Mouse (Mus musculus) skeletal muscle tissue, adult 2 months (tissue): ENCODE measurements around the gene Snx30.

ENCODE experiments used
- DNase-seq: peaks from one replicate; pipeline ENCODE4 v3.0.0-alpha.2; 2012; ENCODE audit warnings: low read depth, low spot score

Gene Snx30

DNA sequence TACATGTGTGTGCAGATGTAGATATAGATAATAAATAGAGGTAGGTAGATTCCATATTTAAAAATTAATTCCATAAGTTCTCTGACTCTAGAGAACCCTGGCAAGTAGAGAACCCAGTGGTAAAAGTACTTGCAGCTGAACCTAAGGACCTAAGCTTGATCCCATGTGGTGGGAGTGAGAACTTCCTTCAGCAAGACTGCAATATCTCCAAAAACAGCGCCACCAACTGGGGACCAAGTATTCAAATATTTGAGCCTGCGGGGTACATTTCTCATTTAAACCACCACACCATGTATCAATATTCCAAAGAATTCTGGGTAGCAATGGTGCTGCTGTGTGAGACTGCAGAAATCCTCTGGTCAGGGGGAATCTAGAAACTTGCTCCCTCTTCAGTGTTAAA, 11.5 kb upstream of the Snx30 start:
- DNase-seq, result no peak

DNA sequence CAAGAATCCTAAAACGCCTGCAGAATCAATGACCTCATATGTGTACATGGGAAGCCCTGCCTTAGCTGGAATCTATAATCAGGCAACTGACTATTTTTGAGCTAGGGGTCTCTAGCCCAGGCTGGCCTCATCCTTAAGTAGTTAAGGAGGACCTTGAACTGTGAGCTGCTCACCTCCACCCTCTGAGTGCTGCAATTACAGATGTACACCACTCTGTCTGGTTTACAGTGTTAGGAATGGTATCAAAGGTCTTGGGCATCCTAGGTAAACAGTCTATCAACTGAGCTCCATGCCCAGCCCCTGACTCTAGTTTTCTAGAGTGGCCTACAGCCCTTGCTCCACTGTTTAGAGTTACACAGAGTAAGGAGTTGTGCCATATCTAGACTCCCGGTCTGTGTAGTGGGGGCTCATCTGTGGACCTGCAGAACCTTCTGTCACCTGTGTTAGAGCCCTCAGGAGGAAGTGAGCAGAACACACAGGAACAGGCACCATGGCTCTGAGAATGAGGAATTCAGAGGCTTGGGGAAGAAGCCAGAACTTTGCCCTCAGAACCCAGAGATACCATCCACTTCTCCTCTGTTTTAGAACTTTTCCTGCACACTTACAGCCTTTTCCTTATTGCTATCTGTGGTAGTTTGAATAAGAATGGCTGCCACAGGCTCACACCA, 9.7 kb upstream of the Snx30 start:
- no peak for DNase-seq

DNA sequence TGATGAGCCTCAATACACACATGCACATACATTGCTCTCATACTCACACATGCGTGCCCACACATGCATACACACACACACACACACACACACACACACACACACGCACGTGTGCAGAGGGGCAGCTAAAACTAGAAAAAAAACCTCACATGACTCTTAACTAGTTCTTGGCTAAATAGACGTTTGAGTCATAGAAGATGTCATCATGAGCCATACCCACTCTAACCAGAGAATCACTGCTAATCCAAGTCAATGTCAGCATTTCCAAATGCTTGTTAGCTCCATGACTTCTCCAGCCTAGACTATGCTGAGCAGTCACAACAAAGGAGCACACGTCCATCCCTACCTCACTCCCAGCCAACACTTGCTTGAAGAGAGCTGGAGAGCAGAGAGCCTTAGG, 5.5 kb upstream of the Snx30 start:
- DNase-seq, result no peak

DNA sequence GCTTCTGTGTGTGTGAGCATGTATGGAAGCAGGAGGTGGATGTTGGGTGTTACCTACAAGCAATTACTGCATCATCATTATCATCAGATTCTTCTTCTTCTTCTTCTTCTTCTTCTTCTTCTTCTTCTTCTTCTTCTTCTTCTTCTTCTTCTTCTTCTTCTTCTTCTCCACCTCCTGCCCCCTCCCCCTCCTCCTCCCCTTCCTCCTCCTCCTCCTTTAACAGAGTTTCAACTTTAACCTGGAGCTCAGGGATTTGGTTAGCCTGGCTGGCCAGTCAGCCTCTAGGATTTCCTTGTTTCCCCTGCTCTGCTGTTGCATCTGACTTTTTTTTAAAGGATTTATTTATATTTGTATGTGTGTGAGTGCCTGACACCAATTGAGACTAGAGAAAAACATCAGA, 4.2 kb upstream of the Snx30 start, which contains the start of gene Inip:
Inip (minus strand) TSS at position 101 of the 400 bp plus-strand sequence.
- no peak for DNase-seq

DNA sequence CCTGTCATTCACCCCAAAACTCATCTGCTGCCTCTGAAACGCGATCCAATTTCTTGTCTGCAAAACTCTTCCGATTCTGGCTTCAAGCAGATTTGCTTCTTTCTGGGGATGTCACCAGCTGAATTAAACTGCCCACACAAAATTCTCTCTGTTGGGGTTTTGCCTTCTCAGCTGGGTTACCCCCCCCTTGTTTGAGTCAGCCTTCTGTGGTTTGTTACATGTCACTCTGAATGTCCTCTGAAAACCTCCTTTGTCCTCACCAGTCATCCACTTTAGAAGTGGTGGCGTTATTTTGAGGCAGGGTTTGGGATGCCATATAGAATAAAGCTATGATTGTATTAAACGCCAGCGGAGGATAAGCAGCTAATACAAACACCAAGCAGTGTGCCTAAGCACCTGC, 3.5 kb upstream of the Snx30 start:
- no peak for DNase-seq

DNA sequence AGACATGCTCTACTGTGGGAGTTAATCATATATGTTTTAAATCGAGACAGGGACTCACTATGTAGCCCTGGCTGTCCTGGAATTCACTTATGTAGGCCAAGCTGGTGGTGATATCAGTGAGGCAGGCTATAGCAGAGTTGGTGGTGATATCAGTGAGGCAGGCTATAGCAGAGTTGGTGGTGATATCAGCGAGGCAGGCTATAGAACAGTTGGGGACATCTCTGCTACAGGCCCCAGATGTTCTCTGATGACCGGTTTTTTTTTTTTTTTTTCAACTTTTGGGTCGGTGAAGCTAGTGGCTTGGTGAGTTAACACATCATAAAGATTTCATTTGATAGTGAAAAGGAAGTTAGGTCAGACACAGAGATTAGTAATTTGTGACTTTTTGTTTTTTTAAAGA, 2.8 kb upstream of the Snx30 start:
- DNase-seq, result no peak

DNA sequence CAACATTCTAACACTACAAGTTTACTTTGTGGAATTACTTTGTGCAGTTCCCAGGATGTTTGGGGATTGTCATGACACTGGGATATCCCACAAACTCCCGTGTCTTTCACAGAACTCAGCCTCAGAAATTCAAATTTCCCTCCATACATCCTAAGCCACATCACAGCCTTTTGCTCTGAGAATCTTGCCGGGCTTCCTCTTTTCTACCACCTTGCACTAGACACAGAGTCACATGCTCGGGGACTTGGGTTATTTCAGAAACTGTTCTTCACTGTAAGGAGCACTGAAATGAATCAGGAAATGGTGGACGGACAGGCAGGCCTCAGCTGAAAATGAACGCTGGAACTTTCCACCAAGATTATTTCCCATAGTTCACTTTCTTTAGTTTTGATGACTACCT, 2.3 kb upstream of the Snx30 start:
- no peak for DNase-seq

DNA sequence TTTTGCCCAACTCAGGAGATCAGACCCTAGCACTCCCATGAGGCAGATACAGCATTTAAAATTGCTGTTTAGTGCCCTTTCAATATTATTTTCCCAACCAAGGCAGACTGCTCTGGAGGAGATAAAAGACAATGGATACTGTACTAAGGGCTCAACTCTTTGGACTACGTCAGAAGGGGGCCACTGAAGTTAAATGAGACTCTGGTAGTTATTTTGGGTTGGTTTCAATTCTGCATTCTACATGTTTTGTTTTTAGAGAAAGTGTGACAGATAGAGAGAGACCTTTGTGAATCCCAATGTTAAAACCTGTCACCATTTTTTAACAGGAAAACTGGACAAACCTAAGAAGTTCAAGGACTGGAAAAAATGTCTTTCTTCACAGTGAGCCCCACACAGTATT, 886 bp upstream of the Snx30 start:
- no peak for DNase-seq

DNA sequence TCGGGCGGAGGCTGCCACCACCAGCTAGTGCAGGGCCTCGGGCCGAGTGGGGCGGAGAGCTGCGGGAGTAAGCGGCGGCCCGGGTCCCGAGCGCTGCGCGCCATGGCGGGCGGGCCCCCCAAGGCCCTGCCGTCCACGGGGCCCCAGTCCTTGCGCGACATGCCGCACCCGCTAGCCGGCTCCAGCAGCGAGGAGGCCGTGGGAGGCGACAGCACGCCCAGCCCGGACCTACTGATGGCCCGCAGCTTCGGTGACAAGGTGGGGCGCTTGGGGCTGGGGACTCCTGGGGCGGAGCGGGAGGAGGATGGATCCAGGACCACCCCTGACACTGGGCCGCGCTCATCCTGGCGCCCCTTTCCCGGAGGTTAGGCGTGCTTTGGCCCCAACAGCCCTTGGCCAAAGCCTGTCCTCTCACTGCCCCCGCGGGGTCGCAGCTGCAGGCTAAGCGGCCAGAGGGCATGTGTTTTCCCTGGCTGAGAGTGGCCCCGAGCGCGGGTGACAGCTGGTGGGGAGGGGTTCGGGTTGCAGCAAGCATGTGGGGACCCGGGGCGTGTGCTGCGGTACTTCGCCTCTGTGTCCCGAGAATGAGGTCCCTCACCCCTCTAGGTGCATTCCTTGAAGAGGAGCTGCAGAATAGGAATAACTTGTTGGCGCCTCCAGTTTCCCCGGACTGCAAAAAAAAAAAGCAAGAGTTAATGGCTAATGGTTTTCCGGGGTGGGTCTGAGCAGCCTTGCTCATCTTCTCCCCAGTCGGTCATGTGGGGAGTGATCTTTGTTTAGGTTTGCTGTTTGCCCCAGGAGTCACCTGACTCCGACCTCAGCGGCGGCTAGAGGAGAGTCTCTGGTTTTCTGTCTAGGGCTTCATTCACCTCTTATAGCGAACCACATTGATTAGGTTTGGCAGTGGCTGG, 583 bp downstream of the Snx30 start:
- DNase-seq, result no peak

DNA sequence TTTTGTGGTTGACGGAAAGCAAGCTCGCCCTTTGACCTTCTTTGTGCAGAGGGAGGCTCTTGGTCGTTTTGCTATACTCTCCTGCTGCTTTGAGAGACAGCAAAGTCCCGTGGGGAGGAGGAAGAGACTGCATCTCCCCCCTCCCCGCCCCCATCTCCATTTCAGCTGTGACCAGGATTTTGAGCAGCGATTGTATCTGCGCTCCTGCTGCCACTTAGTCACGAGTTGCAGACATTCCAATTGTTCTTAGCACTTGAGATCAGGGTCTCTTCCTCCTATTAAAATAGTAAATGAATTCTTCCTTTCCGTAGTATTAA, 1.2 kb downstream of the Snx30 start:
- DNase-seq, result no peak

DNA sequence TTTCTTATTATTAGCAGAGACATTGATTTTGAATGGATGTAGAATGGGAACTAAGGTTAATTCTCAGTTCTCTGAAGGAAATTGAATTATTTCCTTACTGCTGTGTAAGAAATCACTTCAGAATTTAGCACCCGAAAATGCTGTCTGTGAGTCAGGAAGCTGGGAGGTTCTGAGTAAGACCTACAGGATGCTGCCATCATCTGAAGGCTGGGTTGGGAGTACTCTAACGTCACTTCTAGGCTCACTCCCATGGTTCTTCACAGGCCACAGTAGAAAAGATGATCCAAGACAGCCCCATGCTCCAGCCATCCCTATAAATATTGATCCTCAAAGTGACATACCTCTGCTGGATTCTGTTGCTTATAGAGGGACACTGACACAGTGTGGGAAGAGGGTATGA, 1.9 kb downstream of the Snx30 start:
- DNase-seq, result no peak

DNA sequence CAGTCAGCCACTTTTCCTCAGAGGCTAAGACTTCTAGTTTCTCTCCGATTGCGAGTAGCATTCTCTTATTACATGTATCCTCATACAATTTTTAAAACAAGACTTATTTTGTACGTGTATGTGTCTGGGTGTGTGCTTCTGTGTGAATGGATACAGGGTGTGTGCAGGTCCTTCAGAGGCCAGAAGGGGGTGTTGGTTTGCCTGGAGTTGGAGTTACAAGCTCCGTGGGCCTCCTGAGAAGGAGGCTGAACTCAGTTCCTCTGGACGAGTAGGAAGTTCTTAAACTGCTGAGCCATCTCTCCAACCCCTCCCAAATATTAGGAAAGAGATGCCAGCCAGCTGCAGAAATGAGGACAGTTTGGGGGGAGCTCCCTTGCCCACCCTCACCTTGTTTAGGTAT, 2.8 kb downstream of the Snx30 start:
- DNase-seq, result peak; percentile 29

DNA sequence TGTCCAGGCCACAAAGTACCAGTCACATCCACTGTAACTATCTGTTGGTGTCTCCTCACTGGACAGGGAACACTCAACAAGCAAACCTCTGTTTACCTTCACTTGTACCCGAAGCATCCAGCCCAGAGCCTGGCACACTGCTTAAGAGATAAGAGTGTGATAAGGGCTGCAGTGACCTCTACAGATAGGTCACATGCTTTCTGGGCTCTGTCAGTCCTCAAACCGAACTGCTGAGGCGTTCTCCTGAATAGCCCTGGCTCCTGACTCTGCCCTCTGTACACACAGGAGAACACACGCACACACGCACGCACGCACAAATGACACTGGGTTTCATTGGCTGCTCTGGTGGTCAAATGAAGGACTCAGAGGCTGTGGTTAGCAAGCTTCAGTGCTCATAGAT, 8.5 kb downstream of the Snx30 start:
- DNase-seq, result no peak

DNA sequence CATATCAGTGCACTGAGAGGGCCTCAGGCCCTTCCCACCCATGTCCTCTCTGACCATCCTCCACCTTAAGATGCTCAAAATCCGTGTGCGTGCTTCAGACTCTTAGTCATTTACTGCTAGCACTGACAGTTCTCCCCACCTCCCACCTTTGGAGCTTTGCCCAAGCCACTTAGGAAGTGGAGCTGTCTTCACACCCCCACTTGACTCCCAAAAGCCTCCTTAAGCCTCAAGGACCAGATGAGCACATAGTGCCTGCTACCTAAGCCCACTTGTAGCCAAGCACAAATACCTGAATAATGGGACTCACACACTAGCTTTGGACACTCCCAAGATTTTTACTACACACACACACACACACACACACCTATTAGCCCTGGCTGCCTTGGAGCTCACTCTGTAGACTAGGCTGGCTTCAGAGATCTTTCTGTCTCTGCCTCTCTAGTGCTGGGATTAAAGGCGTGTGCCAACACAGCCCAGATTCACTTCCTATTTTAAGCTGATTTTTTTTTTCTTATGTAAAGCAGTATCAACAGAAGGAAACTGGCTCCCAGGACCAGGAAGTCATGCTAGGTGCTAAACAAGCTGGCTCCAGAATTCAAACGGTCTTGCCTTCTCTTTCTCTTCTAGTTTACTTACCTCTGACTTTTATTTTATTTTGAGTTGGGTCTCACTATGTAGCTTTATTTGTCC, 9.6 kb downstream of the Snx30 start:
- DNase-seq, result peak; percentile 24

DNA sequence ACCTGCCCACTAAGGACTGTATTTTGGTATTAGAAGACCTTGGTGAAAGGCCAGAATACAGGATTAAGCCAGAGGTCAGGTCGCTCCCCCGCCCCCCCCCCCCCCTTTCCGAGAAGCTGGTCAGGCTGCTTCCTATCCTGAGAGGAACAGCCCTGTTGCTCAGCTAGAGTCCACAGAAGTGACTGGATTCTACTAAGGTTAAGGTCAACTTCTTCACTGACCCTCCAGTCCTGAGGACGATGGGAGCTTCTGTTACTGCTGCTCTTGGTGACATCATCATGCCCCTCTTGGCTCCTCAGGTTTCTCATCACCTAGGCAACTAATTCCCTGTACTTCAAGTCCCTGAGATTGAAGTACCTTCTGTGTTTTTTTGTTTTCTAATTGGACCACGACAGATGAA, 10.4 kb downstream of the Snx30 start:
- no peak for DNase-seq

DNA sequence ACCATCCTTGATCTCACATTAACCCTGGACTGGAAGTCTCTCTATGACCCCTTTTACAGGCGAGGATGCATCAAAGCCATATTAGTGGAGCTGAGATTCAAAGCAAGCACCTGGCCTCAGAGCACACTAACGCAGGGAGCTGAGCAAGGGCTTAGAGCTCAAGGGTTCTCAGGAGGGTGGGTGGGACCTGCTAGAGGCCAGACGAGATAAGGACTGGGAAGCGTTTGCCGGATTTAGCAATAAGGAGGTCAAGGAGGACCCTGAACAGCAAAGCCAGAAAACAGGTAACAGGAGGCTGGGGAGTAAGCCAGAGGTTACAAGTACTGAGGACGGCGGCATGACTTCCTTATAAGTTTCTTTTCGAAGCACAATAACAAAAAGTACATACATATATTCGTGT, 10.8 kb downstream of the Snx30 start:
- no peak for DNase-seq

DNA sequence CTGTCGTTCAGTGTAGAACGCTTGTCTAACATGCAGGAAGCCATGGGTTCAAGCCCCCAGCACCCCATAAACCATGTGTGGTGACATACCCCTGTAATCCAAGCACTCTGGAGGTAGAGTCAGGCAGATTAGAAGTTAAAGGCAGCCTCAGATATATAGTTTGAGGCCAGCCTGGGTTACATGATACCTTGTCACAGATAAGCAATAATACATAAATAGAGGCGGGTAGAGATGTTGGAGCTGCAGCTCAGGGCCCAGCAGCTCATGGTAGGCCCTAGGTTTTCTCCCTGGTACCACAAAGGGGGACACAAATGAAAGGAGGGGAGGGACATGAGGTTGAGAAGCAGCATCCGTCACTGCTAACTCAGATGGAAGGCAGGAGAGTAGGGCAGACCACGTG, 12.2 kb downstream of the Snx30 start:
- DNase-seq, result no peak

DNA sequence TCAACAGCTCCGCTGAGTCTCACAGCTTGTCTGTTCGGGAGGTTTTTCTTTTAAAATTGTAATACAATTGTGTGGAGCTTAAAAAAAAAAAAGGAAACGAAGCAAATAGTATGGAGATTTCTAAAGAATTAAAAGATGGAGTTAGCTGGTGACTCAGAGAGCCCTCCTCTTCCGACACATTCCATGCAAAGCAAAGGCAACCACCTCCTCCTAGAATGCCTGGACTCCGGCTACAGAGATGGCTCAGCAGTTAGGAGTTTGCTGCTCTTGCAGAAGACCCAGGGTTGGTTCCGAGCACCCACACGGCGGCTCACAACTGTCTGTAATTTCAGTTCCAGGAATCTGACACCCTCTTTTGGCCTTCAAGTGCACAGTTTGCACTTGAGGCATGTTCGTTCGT, 12.9 kb downstream of the Snx30 start:
- no peak for DNase-seq

DNA sequence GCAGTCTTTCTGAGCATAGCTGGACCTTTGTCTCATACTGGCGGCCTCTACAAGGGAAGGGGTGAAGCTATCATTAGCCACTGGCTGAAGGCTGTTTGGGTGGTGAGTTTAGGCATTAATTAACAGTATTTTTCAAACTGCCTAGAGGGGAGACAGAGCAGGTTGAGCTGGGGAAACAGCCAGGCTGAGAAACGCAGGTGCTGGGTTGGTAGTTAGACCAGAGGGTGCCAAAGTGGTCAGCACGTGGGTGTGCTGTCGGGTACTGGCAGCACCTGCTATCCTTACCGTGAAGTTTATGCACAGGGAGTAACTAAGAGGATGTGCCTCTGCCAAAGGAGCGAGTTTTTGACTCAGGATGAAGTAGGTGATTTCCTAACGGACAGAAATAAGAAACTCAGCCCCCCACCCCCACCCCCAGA, 13.4 kb downstream of the Snx30 start:
- no peak for DNase-seq

DNA sequence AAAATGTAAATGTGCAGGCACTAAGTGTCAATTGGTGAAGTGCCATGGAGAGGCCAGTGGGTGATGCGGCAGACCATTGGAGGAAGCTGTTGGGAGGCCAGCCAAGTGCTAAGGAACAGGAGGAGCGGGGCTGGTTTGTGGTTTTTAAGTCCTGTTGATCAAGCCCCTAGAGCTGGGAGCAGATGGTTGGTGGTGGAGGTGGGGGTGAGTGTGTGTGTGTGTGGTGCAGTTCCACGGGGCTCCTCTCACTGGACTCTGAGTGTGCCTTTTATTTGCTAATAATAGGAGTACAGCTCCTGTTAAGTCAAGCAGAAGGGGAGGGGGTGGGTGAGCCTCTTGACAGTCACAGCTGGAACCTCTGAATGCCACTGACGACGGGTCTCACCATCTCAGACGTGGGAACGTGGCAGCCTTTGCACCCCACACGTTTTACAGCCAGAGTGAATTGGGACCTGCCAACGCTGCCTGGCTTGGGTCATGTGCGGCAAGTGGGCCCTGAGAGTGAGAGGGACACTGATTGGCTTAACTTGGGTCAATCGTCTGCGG, 13.9 kb downstream of the Snx30 start:
- peak; percentile 21 for DNase-seq

DNA sequence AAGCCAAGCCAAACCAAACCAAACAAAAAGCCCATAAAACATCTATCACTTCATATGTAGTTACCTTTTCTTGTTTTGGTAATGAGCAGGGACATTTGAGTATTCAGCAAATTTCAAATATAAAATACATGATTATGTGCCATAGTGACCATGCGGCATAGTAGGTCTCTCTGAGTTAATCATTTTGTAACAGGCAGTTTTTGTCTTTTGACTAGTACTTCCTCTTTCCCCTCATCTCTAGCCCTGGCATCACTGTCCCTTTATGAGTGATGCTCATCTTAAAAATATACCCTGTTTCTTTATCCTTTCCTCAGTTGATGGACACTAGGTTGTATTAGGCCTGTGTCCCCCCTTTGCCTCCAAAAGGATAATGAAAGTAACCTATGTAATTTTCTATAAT, 15.9 kb downstream of the Snx30 start:
- DNase-seq, result no peak

DNA sequence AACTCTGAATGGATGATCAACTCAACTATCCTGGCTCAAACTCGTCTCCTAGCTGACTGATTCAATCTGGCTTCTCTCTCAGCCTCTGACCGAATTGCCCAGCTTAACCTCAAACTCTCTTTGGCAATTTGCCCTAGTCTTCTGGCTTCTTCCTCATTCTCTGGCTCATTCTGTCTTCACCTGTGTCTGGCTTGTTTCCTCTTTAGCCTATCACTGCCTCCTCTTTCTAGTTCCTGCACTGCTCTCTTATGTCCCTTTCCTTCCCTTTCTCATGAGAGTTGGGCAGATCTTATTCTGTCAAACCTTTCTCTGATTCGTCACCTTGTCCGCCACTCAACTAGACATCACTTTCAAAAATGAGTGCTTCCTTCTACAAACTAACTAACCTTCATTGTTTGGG, 16.5 kb downstream of the Snx30 start:
- DNase-seq, result no peak
